In the genomic region with DNA sequence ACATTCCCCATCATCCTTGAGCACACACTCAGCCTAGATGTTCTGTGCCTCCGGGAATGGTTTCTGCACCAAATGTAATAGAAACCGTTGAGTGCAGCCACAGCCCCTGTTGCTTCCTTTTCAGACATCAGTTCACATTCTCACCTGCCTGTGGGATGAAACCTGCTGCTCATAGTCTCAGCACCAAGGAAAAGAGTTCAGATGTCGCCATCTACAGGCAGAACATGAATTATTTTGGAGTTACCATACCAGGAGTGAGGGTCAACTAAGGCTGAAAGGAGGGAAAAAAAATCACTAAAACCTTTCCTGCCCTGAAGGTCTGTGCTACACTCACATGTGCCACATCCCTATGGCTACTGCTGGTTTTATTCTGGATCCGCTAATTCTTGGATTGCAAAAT, we compare ENCODE assay signal across 9 mouse cellular contexts.
DNase-seq lines count a peak whose midpoint lies in the region; ATAC-seq and TF ChIP-seq lines count a peak whose summit lies in the region.
"Had no signal": no experiment of that assay in that cellular context is flagged by ENCODE, and none has a peak within 500 bp of the region (broad histone marks: within the 10 kb centered on the region; RNA-seq: fewer than 3 reads in every experiment).

No protein-coding gene starts in this region.

- peak; percentile 48 for TF ChIP-seq CTCF in heart, postnatal 0 days (IDR thresholded peaks at IDR 0.05; ENCODE audit: low read depth)

- no peaks in the 10 kb centered on the region for H3K9me3 ChIP-seq in heart, postnatal 0 days (replicated peaks; ENCODE audit: control insufficient read depth, low read length)
- H3K9me3 ChIP-seq in heart, embryonic 11.5 days (replicated peaks; ENCODE audit: control insufficient read depth, low read length), result no peaks in the 10 kb centered on the region
- H3K9me3 ChIP-seq in neural tube, embryonic 12.5 days, result no peaks in the 10 kb centered on the region
- no peaks in the 10 kb centered on the region for H3K9me3 ChIP-seq in neural tube, embryonic 15.5 days (replicated peaks)

- no peak for DNase-seq in heart, postnatal 0 days (ENCODE audit: low spot score)
- peak; percentile 54 for DNase-seq in forelimb bud, embryonic 11.5 days (ENCODE audit: low read depth, low spot score)
- DNase-seq in retina, postnatal 7 days (ENCODE audit: low read depth, low spot score), result peak; percentile 9
- DNase-seq in yolk sac, embryonic 10.5 days (ENCODE audit: low spot score), result no peak

- no peak overlapping the region for H3K4me3 ChIP-seq in heart, postnatal 0 days (ENCODE audit: low read depth, low read length)
- no peak overlapping the region for H3K4me3 ChIP-seq in heart, embryonic 11.5 days (ENCODE audit: low read depth, low read length)
- no peak overlapping the region for H3K4me3 ChIP-seq in neural tube, embryonic 12.5 days
- no peak overlapping the region for H3K4me3 ChIP-seq in neural tube, embryonic 15.5 days (replicated peaks)
- H3K4me3 ChIP-seq: myocyte had no signal

- 29% methylated on average over 4 of the region's 4 CpGs for WGBS in heart, postnatal 0 days
- 38% methylated on average over 4 of the region's 4 CpGs for WGBS in heart, embryonic 11.5 days (ENCODE audit: insufficient replicate concordance)
- WGBS in neural tube, embryonic 12.5 days, result 39% methylated on average over 4 of the region's 4 CpGs
- 42% methylated on average over 4 of the region's 4 CpGs for WGBS in neural tube, embryonic 15.5 days

- no peak for ATAC-seq in heart, postnatal 0 days (ENCODE audit: insufficient read depth, low read depth)
- ATAC-seq in heart, embryonic 11.5 days (replicated peaks; ENCODE audit: insufficient number of reproducible peaks, low FRiP score, low TSS enrichment), result no peak
- ATAC-seq in neural tube, embryonic 12.5 days (ENCODE audit: low FRiP score, low read depth), result peak; percentile 37; the same call in 1 of the 2 replicates
- ATAC-seq in neural tube, embryonic 15.5 days (ENCODE audit: low FRiP score), result no peak
- ATAC-seq in activated CD4-positive, CD25-positive, alpha-beta regulatory T cell, adult 4 months, result no peak

- H3K4me1 ChIP-seq in heart, postnatal 0 days (ENCODE audit: control insufficient read depth, insufficient read depth), result no peaks in the 10 kb centered on the region
- H3K4me1 ChIP-seq in heart, embryonic 11.5 days (ENCODE audit: control insufficient read depth, insufficient read depth, low read length), result no peaks in the 10 kb centered on the region
- no peaks in the 10 kb centered on the region for H3K4me1 ChIP-seq in neural tube, embryonic 12.5 days
- H3K4me1 ChIP-seq in neural tube, embryonic 15.5 days, result no peaks in the 10 kb centered on the region

- no peaks in the 10 kb centered on the region for H3K27me3 ChIP-seq in heart, postnatal 0 days (ENCODE audit: control insufficient read depth, insufficient read depth, low read length)
- no peaks in the 10 kb centered on the region for H3K27me3 ChIP-seq in heart, embryonic 11.5 days (ENCODE audit: control insufficient read depth, insufficient read depth, low read length)
- H3K27me3 ChIP-seq in neural tube, embryonic 12.5 days (replicated peaks), result no peaks in the 10 kb centered on the region
- no peaks in the 10 kb centered on the region for H3K27me3 ChIP-seq in neural tube, embryonic 15.5 days (replicated peaks)

- no peak overlapping the region for H3K4me2 ChIP-seq in heart, postnatal 0 days (ENCODE audit: low read depth, low read length)
- H3K4me2 ChIP-seq in heart, embryonic 11.5 days, result no peak overlapping the region
- H3K4me2 ChIP-seq in neural tube, embryonic 12.5 days (replicated peaks), result no peak overlapping the region
- no peak overlapping the region for H3K4me2 ChIP-seq in neural tube, embryonic 15.5 days

- no peak overlapping the region for H3K9ac ChIP-seq in heart, postnatal 0 days (replicated peaks; ENCODE audit: low read depth, low read length)
- H3K9ac ChIP-seq in heart, embryonic 11.5 days (ENCODE audit: low read depth, low read length), result no peak overlapping the region
- no peak overlapping the region for H3K9ac ChIP-seq in neural tube, embryonic 12.5 days
- no peak overlapping the region for H3K9ac ChIP-seq in neural tube, embryonic 15.5 days (replicated peaks)

- TF ChIP-seq EP300 in heart, postnatal 0 days (IDR thresholded peaks at IDR 0.05; ENCODE audit: low read depth), result no peak

- H3K36me3 ChIP-seq in heart, postnatal 0 days (replicated peaks; ENCODE audit: control insufficient read depth, insufficient read depth, low read length), result no peaks in the 10 kb centered on the region
- no peaks in the 10 kb centered on the region for H3K36me3 ChIP-seq in heart, embryonic 11.5 days (ENCODE audit: control insufficient read depth, insufficient read depth, low read length)
- no peaks in the 10 kb centered on the region for H3K36me3 ChIP-seq in neural tube, embryonic 12.5 days
- H3K36me3 ChIP-seq in neural tube, embryonic 15.5 days, result no peaks in the 10 kb centered on the region

- H3K27ac ChIP-seq in heart, postnatal 0 days (ENCODE audit: low read depth), result no peak overlapping the region
- H3K27ac ChIP-seq in heart, embryonic 11.5 days (ENCODE audit: low read depth, low read length), result no peak overlapping the region
- H3K27ac ChIP-seq in neural tube, embryonic 12.5 days, result no peak overlapping the region
- H3K27ac ChIP-seq in neural tube, embryonic 15.5 days (replicated peaks), result no peak overlapping the region

Comparison
In these comparisons a context has a peak if more than half of its experiments do, and no peak if none do; other contexts are left out.
1. DNase-seq: peak in forelimb bud, embryonic 11.5 days (single experiment) and retina, postnatal 7 days (single experiment); none in heart, postnatal 0 days (single experiment) and yolk sac, embryonic 10.5 days (single experiment).